Mouse (Mus musculus) embryonic facial prominence, embryonic 14.5 days (tissue): ENCODE data around the gene Ddah2. TPM values are rescaled to one million over a fixed set of nuclear protein-coding genes. Genes with fewer than 3 reads are reported as not detected.
A peak's percentile ranks its signal among the peaks of the same experiment; 100 is the strongest.

Experiments used
- ATAC-seq: fragments of 200-750 bp; cut with Nextera tagmentation; 2 replicates; pipeline ENCODE4 v1.8.0; 2017; ENCODE audit warnings: low read depth, moderate number of reproducible peaks, moderate TSS enrichment
- DNase-seq: peaks from one replicate; pipeline ENCODE4 v3.0.0-alpha.2; 2015; ENCODE audit warnings: low spot score
- H3K27ac ChIP-seq: fragments of 300-500 bp; sonication (generic); replicated peaks from 2 replicates; pipeline ENCODE4 v1.5.1; 2014; ENCODE audit warnings: low read depth, mild to moderate bottlenecking, low read length, moderate library complexity
- H3K27me3 ChIP-seq: fragments of 300-500 bp; sonication (generic); replicated peaks from 2 replicates; pipeline ENCODE4 v1.6.1; 2014; ENCODE audit warnings: low read length; ENCODE audit not compliant: control insufficient read depth, insufficient read depth
- H3K36me3 ChIP-seq: fragments of 300-500 bp; sonication (generic); 2 replicates; pipeline ENCODE4 v1.6.1; 2014; ENCODE audit warnings: low read length, mixed read lengths; ENCODE audit not compliant: control insufficient read depth, insufficient read depth
- H3K4me1 ChIP-seq: fragments of 300-500 bp; sonication (generic); 2 replicates; pipeline ENCODE4 v1.6.1; 2014; ENCODE audit warnings: antibody characterized with exemption, low read length; ENCODE audit not compliant: control insufficient read depth, insufficient read depth
- H3K4me2 ChIP-seq: fragments of 300-500 bp; sonication (generic); 2 replicates; pipeline ENCODE4 v1.6.1; 2014; ENCODE audit warnings: low read depth, mild to moderate bottlenecking, low read length, moderate library complexity, mixed read lengths
- H3K4me3 ChIP-seq: fragments of 300-500 bp; sonication (generic); 2 replicates; pipeline ENCODE4 v1.5.1; 2014; ENCODE audit warnings: low read depth, mild to moderate bottlenecking, low read length
- H3K9ac ChIP-seq: fragments of 300-500 bp; sonication (generic); 2 replicates; pipeline ENCODE4 v1.6.1; 2014; ENCODE audit warnings: low read depth, mild to moderate bottlenecking, low read length, moderate library complexity, mixed read lengths
- H3K9me3 ChIP-seq: fragments of 300-500 bp; sonication (generic); 2 replicates; pipeline ENCODE4 v1.6.1; 2016; ENCODE audit warnings: low read length; ENCODE audit not compliant: control insufficient read depth
- WGBS: fragments of 180-500 bp; shearing (Covaris S2); extraction: QIAGEN DNeasy Blood & Tissue Kit; methylation state at CpG from one replicate; pipeline ENCODE4 v1.1.7; 2014; 5-methylcytosine and 5-hydroxymethylcytosine counted together
- polyA plus RNA-seq: library from polyadenylated mRNA; unstranded; fragments of >200 nt; fragmentation: Nextera tagmentation; extraction: Ambion mirVana; gene quantifications from 2 replicates; pipeline ENCODE4 v1.2.1, GENCODE M21; 2014

The Ddah2 gene
- polyA plus RNA-seq, 1 experiment from 2014 or later = 291 TPM

GRCm38 (mm10) chr17:35097164-35097655 is 38.4 kb downstream of the Ddah2 start:
- no peaks in the 10 kb centered on the region for H3K27me3 ChIP-seq
- H3K27ac ChIP-seq = no peak overlapping the region
- no peak overlapping the region for H3K4me3 ChIP-seq
- no peak overlapping the region; the same call in 1 of the 2 replicates for H3K9ac ChIP-seq
- H3K36me3 ChIP-seq = peaks cover 98% of the 10 kb centered on the region
- H3K4me2 ChIP-seq = no peak overlapping the region
- H3K4me1 ChIP-seq = no peaks in the 10 kb centered on the region
- DNase-seq (no peak), ATAC-seq (no peak)
- H3K9me3 ChIP-seq = no peaks in the 10 kb centered on the region
- WGBS = 86% methylated on average over 12 of the region's 12 CpGs

- Histone ChIP-seq H3K4me1 (no peaks in the 10 kb centered on the region), H3K4me3 (no peak overlapping the region), H3K9ac (no peak overlapping the region), H3K27me3 (no peaks in the 10 kb centered on the region), H3K9me3 (no peaks in the 10 kb centered on the region), H3K4me2 (no peak overlapping the region), H3K27ac (no peak overlapping the region), H3K36me3 (peaks cover 90% of the 10 kb centered on the region)
- ATAC-seq = no peak
- WGBS = 82% methylated on average over 10 of the region's 10 CpGs
- DNase-seq = no peak
These were observed 41.4 kb downstream of the Ddah2 start for GRCm38 (mm10) chr17:35100196-35100765.

DNA sequence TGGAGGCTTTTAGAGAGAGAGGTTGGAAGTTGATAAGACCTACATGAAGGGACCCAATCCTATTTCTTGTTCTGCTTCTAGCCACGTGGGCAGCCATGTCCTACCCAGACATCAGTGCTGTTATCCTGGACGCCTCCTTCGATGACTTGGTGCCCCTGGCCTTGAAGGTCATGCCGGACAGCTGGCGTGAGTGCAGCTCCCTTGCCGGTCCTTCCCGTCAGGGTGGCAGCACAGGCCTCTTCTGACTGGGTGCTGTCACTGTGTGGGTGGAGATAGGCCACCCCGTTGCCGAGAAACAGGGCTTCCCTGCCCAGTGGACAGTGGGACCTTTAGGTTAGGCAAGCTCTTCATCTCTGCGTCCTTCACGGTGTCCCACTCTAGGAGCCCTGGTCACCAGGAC is 42.3 kb downstream of the Ddah2 start:
- Histone ChIP-seq H3K4me1 (no peaks in the 10 kb centered on the region), H3K9me3 (no peaks in the 10 kb centered on the region), H3K4me3 (no peak overlapping the region), H3K4me2 (no peak overlapping the region), H3K27ac (no peak overlapping the region), H3K36me3 (peaks cover 81% of the 10 kb centered on the region), H3K9ac (no peak overlapping the region), H3K27me3 (no peaks in the 10 kb centered on the region)
- no peak for DNase-seq
- WGBS = 87% methylated on average over 10 of the region's 11 CpGs
- no peak for ATAC-seq

DNA sequence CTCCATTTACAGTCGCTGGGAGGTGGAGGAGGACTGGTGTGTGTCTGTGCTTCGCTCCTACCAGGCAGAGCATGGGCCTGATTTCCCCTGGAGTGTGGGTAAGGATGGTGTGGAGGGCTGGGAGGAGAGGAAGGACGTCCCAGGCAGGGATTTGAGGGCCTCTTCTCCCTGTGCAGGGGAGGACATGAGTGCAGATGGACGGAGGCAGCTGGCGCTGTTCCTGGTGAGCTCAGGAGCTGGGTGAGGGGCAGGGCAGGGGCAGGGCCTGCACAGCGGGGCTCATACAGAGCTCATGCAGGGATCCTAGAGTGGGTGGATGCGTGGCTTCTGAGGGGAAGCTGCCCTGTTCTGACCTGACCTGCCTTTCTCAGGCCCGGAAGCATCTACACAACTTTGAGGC is 43.5 kb downstream of the Ddah2 start:
- peak; percentile 60 for ATAC-seq
- H3K9ac ChIP-seq = no peak overlapping the region
- H3K36me3 ChIP-seq = peaks cover 70% of the 10 kb centered on the region

GRCm38 (mm10) chr17:35103221-35103690 is 44.4 kb downstream of the Ddah2 start:
- 70% methylated on average over 6 of the region's 6 CpGs for WGBS
- no peak for DNase-seq
- peaks cover 61% of the 10 kb centered on the region for H3K36me3 ChIP-seq

More for the DNA sequence above, 43.5 kb downstream of the Ddah2 start:
- Histone ChIP-seq H3K27me3 (no peaks in the 10 kb centered on the region), H3K4me2 (no peak overlapping the region), H3K27ac (no peak overlapping the region), H3K4me1 (no peaks in the 10 kb centered on the region), H3K4me3 (no peak overlapping the region), H3K9me3 (no peaks in the 10 kb centered on the region)
- DNase-seq = peak; percentile 39
- WGBS = 62% methylated on average over 6 of the region's 8 CpGs

GRCm38 (mm10) chr17:35104079-35104478 is 45.2 kb downstream of the Ddah2 start:
- H3K9ac ChIP-seq = no peak overlapping the region
- H3K27me3 ChIP-seq = no peaks in the 10 kb centered on the region
- ATAC-seq (no peak), DNase-seq (no peak)
- peaks cover 53% of the 10 kb centered on the region for H3K36me3 ChIP-seq
- no peak overlapping the region for H3K4me2 ChIP-seq
- 89% methylated on average over 7 of the region's 7 CpGs for WGBS
- H3K4me1 ChIP-seq = no peaks in the 10 kb centered on the region
- H3K4me3 ChIP-seq = no peak overlapping the region
- no peaks in the 10 kb centered on the region for H3K9me3 ChIP-seq
- no peak overlapping the region for H3K27ac ChIP-seq

More at GRCm38 (mm10) chr17:35103221-35103690, 44.4 kb downstream of the Ddah2 start:
- no peak overlapping the region for H3K27ac ChIP-seq
- no peak overlapping the region for H3K9ac ChIP-seq
- ATAC-seq = no peak
- no peaks in the 10 kb centered on the region for H3K27me3 ChIP-seq
- no peaks in the 10 kb centered on the region for H3K4me1 ChIP-seq
- H3K4me3 ChIP-seq = no peak overlapping the region
- H3K9me3 ChIP-seq = no peaks in the 10 kb centered on the region
- no peak overlapping the region for H3K4me2 ChIP-seq

DNA sequence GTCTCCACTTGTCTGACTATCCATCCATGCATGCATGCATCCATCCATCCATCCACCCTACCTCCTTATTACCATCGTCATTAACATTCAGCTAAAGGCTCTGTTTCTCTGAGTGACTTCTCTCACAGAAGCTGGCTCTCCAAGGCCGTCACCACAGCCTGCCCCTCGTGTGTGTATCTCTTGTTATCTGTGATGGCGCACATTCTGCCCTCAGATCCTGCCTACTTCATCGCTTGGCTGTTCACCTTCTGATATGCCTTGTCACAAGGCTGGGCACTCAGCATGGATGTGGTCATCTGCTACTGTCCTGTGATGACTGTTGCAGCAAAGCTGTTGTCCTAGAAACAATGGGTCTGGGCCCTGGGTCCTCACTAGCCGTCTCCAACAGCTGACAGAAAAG is 45.9 kb downstream of the Ddah2 start:
- ATAC-seq (no peak), DNase-seq (no peak)
- Histone ChIP-seq H3K4me1 (no peaks in the 10 kb centered on the region), H3K9me3 (no peaks in the 10 kb centered on the region), H3K4me3 (no peak overlapping the region), H3K9ac (no peak overlapping the region), H3K27me3 (no peaks in the 10 kb centered on the region), H3K36me3 (peaks cover 46% of the 10 kb centered on the region), H3K27ac (no peak overlapping the region), H3K4me2 (no peak overlapping the region)
- WGBS = 81% methylated on average over 6 of the region's 6 CpGs

DNA sequence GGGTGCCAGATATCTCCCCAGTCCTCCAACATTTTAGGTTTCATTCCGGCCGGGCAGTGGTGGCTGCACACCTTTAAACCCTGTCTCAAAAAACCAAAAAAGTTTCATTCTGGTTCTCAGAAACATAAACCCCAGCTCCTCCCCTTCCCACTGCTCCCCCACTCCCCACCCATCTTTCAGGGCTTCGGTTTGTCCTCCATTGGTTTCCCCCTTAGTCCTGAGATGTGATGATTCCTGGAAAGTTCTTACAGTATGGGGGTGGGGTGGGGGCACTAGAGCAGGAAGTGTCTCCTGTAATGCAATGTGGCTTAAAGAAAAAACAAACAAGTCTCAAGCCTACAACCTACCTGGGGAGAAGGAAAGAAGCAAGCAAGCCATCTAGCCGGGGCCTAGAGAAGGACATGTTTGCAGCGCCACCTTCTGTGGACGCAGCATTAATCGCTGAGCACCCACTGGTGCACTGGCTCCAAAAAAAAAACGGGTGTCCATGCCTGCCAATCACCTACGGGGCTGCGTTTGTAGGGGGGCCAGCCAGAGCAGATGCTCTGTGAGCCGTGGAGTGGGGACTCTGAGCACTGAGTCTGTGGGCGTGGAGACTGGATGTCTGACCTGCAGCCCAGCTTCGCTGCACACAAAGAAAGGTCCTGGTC is 47.0 kb downstream of the Ddah2 start:
- Histone ChIP-seq H3K36me3 (peaks cover 35% of the 10 kb centered on the region), H3K9me3 (no peaks in the 10 kb centered on the region), H3K27me3 (no peaks in the 10 kb centered on the region), H3K4me3 (0 out of 2 replicates have a peak overlapping the region, but pooled peaks have one; percentile 1), H3K4me1 (no peaks in the 10 kb centered on the region), H3K9ac (0 out of 2 replicates have a peak overlapping the region, but pooled peaks have one; percentile 40), H3K4me2 (peak overlapping the region; percentile 27), H3K27ac (no peak overlapping the region)
- DNase-seq (peak; percentile 57), ATAC-seq (0 out of 2 replicates have a peak, but pooled peaks have one; percentile 24)
- WGBS = 22% methylated on average over 13 of the region's 13 CpGs
